Mouse (Mus musculus): Measurements from ENCODE around the gene Ryr3.

Ryr3 gene

DNA sequence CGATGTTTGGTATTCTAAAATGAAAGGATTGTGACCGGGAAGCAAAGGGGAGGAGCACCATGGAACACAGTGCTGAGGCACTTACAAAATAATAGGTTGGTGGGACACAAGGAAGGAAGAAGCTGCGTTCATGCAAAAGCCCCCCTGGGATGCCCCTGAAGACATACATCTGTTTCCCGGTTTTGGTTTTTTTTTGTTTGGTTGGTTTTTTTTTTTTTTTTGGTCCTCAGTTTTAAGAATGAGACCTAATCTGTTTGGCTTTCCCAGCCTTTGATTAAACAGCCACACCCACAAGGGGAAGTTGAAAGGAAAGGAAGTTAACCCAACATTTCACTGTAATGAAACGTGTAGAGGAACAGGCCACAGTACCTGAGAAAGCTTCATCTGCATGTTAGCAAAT lies 560.8 kb downstream of the Ryr3 start:
- no peak for DNase-seq (ENCODE audit: low spot score in 2 of 2)

DNA sequence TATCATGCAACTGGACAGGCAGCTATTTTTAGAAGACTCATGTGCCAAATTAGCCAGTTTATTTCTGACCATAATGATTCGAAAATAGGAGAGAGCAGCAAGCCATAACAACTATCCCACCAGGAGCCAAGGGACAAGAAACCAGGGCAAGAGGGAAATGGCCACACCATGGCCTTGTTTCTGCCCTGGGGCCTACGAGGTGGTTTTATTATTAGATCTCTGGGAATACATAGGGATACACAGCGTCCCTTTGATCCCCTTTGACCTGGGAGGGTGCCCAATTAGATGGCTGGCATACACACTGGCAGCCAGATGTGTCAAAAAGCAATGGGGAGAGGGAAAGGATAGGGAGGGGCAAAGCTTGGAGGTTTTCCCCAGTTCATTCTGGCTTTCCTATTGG lies 563.1 kb downstream of the Ryr3 start:
- no peak for DNase-seq (ENCODE audit: low spot score in 2 of 2)

DNA sequence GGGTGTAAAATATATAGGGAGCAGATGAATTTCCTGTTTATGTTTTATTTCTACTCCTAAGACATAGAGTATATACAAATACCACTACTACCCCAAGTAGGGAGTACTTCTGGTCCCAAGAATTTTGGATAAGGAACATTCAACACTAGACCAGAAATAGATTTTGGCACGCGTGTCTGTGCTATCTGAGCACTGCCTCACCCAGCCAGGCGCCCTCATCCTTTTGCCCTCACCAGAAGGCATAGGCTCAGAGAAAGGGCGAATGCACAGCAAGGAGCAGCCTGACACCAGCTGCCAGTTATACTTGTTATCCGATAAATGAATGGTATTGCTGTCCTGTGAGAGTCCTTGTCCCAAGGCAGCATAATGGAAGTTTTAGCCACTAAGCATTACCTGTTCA lies 579.7 kb downstream of the Ryr3 start:
- no peak for DNase-seq (ENCODE audit: low spot score in 2 of 2)

DNA sequence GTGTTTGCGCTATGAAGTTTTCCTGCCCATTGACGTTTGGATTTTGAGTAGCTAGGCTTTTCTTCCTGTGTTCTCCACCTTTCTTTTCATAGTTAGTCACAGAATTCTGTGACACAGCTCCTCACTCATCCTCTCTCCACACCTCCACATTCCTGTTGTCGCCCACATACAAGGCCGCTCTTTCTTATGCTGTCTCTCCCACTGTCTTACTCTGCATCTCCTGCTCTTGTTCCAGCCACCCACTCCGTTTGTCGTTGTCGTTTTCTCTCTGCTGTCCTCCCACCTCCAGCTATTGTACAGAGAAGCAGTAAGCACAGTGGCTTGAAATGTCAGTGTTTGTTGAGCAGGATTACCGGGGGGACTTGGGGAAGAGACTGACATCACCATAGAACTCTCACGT lies 584.4 kb downstream of the Ryr3 start:
- DNase-seq (ENCODE audit: low spot score in 2 of 2) = no peak

DNA sequence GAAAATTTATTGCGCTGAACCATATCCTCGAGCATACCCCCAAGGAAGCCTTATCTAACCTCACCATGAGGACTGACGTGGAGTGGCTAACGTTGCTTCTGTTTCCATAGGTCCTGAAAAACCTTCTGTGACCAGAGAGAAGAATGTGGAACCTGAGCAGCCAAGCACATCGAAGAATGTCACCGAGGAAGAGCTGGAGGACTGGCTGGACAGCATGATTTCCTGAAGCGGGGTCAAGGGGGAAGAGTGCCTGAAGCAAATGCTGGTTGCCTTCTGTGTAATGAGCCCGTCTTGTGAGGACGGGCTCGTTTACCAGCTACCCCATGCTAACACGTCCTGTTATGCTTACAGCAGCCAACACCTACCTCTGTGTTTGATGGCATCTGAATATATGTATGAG lies 586.2 kb downstream of the Ryr3 start:
- DNase-seq (ENCODE audit: low spot score in 2 of 2) = no peak

DNA sequence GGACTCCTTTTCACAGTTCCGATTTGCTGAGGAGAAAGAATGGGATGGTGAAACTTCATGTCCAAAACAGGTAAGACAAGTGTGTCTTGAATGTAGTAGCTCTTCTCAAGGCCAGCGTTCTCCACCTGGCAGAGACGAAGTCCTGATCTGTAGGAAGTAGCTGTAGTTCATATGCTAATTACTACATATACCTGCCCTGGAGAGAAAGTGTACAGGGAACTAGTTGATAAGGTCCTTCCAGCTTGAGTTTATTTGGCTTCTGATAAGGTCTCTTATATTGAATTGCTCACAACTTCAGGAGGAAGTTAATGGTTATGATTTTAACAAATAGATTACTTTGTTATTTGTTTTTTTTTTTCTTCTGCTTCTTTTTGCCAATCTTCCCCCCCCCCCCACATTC lies 591.7 kb downstream of the Ryr3 start:
- DNase-seq (ENCODE audit: low spot score in 2 of 2) = no peak

DNA sequence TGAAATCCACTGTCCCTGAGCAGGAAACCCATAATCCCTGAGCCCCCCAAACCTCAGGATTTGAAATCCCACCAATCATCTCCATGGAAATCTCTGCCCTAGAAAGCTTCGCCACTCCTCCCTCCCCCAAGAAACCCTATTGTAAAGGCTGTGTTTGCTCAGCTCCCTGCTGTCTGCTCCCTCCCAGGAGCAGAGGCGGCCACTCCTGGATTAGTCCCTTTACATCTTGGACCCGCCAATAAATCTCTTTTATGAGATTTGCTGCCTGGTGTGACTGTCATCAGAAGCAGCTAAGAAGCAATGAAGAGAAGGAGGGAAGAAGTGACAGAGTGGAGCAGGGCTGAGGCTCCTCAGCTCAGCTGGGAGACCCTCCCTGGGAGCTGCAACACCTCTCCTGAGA lies 599.7 kb downstream of the Ryr3 start:
- DNase-seq (ENCODE audit: low spot score in 2 of 2) = no peak

DNA sequence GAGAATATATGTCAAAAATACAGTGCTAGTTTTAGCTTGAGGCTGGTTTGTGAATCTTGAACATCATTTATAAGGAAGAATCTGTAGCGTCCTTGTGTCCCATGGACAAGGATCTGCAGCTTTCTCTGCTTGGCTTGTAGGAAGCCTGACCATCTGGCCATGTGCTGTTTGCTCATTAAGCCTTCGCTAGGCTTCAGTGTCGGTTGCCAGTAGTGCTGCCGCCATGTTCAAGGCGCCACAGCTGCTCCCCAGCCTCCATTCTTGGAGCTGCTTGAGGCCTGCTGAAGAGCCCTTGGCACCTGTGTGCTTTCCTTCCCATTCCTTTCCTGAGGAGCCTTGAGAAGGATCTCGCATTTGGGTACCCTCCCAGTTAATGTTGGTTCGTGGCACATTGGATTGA lies 602.5 kb downstream of the Ryr3 start:
- DNase-seq (ENCODE audit: low spot score in 2 of 2) = no peak

DNA sequence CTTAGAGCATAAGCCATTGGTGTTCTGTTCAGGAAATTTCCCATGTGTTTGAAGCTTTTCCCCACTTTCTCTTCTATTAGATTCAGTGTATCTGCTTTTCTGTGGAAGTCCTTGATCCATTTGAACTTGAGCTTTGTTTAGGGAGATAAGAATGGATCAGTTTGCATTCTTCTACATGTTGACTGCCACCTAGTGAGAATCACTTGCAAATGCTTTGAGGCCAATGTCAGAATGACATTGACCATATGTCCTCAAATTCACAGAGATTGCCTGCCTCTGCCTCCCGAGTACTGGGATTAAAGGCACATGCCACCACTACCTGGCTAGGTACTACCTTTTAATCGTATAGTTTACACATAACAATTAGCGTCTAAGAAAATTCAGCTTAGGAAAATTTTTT lies 604.3 kb downstream of the Ryr3 start:
- no peak for DNase-seq (ENCODE audit: low spot score in 2 of 2)

DNA sequence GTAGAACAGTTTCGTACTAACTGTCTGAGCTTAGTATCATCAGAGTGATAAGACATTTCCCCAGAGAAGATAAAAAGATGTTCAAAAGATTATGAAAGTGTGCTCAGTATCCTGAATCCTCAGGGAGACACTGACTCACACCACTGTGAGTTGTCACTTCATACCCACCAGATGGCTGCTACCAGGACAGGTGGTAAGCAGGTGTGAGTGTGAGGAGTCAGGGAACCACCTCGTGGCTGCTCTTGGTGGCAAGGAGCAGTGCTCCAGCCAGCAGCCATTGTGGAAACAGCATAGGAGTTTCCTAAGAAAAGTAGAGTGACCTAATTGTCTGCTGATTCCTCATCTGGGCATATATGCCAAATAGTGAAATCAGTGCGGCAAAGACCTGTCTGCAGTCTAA lies 610.4 kb downstream of the Ryr3 start:
- no peak for DNase-seq (ENCODE audit: low spot score in 2 of 2)

DNA sequence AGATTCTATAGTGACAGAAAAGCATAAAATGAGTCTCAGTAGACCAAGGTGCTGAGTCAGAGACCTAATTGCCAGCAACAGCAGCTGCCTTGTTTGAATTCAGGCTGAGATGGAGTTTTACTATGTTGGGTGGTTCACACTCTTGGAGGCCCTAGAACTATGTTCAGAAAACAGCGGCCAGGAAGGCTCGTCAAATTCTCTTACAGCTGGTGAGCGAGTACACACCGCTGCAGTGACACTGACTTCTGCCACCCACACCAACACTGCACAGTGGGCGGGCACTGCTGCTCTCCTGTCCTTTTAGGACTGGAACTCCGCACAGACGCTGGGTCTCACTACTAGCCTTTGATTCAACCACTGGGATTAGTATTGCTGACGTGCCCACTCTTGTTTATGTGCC lies 614.4 kb downstream of the Ryr3 start:
- DNase-seq (ENCODE audit: low spot score in 2 of 2) = no peak

DNA sequence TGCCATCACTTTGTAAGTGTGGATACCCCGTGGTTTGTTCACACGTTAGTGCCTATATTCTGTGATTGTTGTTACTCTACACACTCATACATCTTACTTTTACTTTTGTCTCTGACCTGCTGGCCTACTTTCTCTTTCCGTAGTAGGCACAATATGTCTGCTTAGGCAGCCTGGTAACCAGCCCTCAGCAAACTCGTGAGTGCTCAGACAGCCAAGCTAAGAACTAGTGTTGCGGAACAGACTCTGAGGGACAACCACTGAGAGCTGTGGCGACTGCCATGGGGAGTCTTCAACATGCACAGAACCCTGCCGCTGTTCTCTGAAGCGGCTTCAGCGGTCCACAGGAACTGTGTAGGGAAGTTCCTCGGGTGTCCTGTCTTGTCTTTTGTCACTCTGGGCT lies 616.7 kb downstream of the Ryr3 start:
- DNase-seq (ENCODE audit: low spot score in 2 of 2) = no peak

DNA sequence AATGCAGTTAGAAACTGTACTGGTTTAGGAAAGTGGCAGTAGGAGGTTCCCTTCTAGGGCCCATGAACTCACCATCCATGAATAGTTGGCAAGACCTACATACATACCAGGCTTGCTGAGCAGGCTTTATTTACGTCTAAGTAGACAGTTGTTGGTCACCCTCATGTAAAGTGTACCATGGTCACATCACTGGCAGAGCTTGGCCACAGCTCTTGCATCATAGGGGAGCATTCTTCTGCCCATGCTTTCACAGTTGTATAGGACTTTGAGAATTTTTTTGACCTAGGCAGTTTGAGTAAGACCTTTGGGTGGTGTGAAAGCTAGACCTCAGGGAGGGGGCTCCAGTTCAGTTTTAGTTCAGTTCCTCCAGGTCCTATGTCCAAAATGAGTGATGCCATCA lies 619.8 kb downstream of the Ryr3 start:
- DNase-seq (ENCODE audit: low spot score in 2 of 2) = no peak

DNA sequence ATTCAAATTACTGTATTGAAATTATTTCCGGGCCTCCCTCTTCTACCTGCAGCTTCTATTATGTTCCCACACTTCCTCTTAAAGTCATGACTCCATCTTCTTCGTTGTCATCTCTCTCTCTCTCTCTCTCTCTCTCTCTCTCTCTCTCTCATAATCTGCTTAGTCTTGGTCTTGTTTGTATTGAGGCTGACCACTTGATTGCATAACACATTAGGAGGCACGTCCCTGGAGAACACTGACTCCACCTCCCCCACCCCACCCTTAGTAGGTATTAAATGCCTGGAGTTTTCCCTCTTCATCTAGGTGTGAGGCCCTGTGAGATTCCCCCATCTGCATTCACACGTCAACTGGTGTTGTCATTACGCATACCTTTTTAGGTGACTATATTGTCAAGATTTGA lies 620.5 kb downstream of the Ryr3 start:
- no peak for DNase-seq (ENCODE audit: low spot score in 2 of 2)

DNA sequence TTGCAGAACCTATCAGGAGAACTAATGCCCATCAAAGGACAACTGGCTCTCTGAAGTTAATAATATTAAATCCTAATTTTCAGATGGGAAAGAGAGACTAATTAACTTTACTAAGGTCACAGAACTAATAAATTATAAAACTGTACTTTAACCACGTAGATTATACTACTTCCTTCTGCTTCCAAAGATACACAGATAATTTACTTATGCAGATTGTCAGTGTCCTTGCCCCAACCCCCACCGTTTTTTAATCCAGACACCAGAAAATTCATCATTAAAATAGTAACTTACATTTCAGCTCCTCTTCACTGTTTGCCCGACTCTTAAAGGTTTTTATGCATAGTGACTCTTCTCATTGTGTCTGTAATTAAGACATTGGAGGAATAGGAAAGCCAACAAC lies 621.1 kb downstream of the Ryr3 start:
- DNase-seq (ENCODE audit: low spot score in 2 of 2) = no peak

DNA sequence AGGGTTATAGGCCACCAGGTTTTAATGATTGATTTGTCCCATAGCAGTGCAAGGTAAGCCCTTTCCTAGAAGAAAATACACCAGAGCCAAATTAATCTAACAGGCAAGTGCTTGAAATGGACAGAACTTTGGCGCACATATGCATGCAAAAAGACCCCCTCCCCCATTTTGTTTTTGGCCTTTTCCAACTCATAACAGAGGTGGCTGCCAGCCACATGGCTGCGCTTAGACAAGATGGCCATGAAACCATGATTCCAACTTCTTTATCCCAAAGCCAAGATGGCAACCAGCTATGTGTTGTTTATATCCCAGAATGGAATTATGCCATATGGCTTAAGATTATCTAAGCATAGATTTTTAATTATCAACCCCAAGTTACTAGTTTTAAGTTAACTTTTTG lies 623.1 kb downstream of the Ryr3 start:
- DNase-seq (ENCODE audit: low spot score in 2 of 2) = no peak

DNA sequence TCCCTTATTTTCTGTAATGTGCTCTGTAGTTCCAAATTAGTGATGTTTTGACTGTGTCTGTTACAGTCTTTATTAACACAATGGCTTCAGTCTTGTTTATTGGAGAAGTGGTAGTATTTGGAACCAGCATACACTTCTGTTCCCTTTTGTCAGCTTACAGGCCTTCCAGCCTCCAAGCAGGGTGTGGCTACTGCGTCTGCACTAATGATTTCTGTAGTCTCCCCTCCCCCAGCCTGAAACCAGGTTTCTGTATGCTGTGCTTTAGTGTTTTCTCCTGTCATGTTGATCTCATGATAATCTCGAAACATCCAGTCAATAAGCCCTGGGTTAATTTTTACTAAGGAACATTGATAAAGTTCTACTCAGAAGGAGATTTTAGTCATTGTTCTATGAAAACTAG lies 623.6 kb downstream of the Ryr3 start:
- DNase-seq (ENCODE audit: low spot score in 2 of 2) = no peak

DNA sequence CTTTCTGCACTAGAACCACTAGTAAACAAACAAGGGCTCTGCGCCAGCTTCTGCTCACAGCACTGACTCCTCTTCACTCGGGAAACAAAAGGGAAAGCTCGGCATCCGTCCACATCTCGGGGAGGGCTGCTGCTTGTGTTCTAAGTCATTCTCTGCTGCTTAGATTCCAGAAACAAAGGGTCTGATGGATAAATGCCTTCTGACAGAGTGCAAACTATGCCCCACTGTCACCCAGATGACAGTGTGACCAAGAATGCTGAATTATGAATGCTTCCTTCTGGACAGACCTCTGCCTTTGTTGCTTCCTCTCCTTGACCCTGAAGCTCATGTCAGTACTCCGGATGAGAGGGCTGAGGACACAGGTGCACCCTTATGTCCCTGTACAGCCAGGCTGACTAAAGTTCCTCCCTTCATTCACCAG lies 625.4 kb downstream of the Ryr3 start:
- DNase-seq (ENCODE audit: low spot score in 2 of 2) = no peak

DNA sequence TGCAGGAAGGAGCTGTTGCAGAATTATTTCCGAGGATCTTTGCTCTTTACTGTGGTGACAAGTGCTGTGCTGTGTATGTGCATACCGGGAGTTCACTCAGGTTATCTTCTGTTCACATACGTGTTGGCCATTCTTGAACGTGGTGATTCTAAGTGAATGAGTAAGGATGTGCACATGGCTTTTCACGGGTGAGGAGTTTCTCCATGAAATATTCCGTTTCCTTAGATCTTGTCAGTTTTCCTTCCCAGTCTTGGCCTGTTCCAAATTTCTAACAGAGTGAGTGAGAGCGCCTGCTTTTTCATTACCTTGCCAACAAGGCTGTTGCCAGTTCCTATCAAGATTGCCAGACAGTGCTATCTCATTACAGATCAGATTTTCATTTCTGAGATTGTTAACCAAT lies 625.9 kb downstream of the Ryr3 start:
- no peak for DNase-seq (ENCODE audit: low spot score in 2 of 2)
